Mouse (Mus musculus) cerebellum, adult 2 months (tissue): ENCODE data around the gene Bglap3.
"Not testable (repeated sequence)": the region's sequence is repeated elsewhere in the genome, so short reads cannot be mapped to it uniquely, and the experiment has no call there.

Experiments
- CTCF ChIP-seq: fragments of 200-500 bp; IDR thresholded peaks from 2 replicates; pipeline ENCODE4 v1.5.1; 2011; ENCODE audit warnings: low read depth, mild to moderate bottlenecking, control low read depth, low read length, moderate library complexity, borderline replicate concordance; ENCODE audit not compliant: insufficient read depth
- POLR2A ChIP-seq: fragments of 200-500 bp; IDR thresholded peaks from 2 replicates; pipeline ENCODE4 v1.6.1; 2011; ENCODE audit warnings: low read length, control low read depth, borderline replicate concordance; ENCODE audit not compliant: insufficient read depth

DNA sequence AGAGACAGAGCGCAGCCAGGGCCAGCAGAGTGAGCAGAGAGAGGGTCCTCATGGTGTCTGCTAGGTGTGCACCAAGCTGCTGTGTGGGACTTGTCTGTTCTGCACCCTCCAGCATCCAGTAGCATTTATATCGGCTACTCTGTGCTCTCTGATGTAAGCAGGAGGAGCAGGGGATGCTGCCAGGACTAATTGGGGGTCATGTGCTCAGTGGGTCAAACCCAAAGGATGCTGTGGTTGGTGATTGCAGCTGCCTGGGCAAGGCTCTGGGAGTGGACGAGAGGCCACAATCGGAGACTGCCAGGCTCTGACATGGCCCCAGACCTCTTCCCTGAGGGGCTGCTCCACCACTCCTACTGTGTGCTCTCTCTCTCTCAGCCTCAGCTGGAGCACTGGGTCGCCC lies 6.1 kb upstream of the Bglap3 start, which contains the start of gene Bglap2:
- not testable (repeated sequence) for TF ChIP-seq CTCF, POLR2A
